Mouse (Mus musculus): ENCODE data around the gene Abhd18.

Abhd18 gene

GRCm38 (mm10) chr3:40950601-40951201 is 103.9 kb downstream of the Abhd18 start:
- peak; percentile 91 for DNase-seq (ENCODE audit: low read depth, low spot score)

- peak; percentile 74 for DNase-seq (ENCODE audit: low read depth, low spot score)
Measured at GRCm38 (mm10) chr3:40951365-40951764, 104.6 kb downstream of the Abhd18 start.

- DNase-seq (ENCODE audit: low read depth, low spot score): no peak
Measured at GRCm38 (mm10) chr3:40952606-40953005, 105.8 kb downstream of the Abhd18 start.

GRCm38 (mm10) chr3:40954792-40955191 is 108.0 kb downstream of the Abhd18 start:
- no peak for DNase-seq (ENCODE audit: low read depth, low spot score)

- DNase-seq (ENCODE audit: low read depth, low spot score): no peak
Measured at GRCm38 (mm10) chr3:40958831-40959230, 112.1 kb downstream of the Abhd18 start.

- no peak for DNase-seq (ENCODE audit: low read depth, low spot score)
Measured at GRCm38 (mm10) chr3:40980758-40981157, 134.0 kb downstream of the Abhd18 start.

GRCm38 (mm10) chr3:40987539-40987938 is 140.8 kb downstream of the Abhd18 start:
- no peak for DNase-seq (ENCODE audit: low read depth, low spot score)

Data from A20 (cell line).